Mouse (Mus musculus): ENCODE measurements around the gene Tprg. TPM values are rescaled to one million over a fixed set of nuclear protein-coding genes. Genes with fewer than 3 reads are reported as not detected.

Gene Tprg
- polyA plus RNA-seq, 1 experiment from 2014 or later: not detected

DNA sequence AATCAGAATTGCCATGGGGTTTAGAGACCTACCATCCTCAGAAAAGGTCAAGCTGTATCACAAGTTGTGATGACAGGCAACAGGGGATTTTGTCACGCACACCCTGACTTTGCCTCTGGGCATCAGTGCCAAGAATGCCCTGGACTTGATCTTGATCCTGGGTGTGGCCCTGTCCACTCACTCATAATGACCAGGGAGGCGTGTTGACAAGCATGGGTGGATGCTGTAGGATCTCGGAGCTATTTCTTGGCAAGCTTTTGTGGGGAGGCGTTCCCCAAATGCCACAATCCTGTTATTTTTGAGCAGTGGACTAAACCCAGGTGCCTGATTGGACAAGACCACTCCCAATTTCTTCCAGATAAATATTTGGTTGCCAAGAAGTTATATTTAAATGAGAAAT is 87.5 kb downstream of the Tprg start:
- 89% methylated on average over 4 of the region's 4 CpGs for WGBS

GRCm38 (mm10) chr16:25374775-25375174 is 88.2 kb downstream of the Tprg start:
- Histone ChIP-seq H3K27ac (ENCODE audit: low read depth, low read length) (no peak overlapping the region), H3K9ac (ENCODE audit: low read length) (no peak overlapping the region), H3K9me3 (ENCODE audit: control insufficient read depth, low read length) (no peaks in the 10 kb centered on the region), H3K4me1 (ENCODE audit: control insufficient read depth, insufficient read depth, low read length) (no peaks in the 10 kb centered on the region), H3K27me3 (ENCODE audit: control insufficient read depth, insufficient read depth, low read length) (no peaks in the 10 kb centered on the region), H3K4me2 (no peak overlapping the region), H3K36me3 (ENCODE audit: control insufficient read depth, insufficient read depth, low read length) (no peaks in the 10 kb centered on the region), H3K4me3 (ENCODE audit: low read depth, low read length) (no peak overlapping the region)
- WGBS: 66% methylated on average over 5 of the region's 5 CpGs
- DNase-seq (ENCODE audit: low spot score, missing footprints) (peak; percentile 82), ATAC-seq (ENCODE audit: low FRiP score) (peak; percentile 59; the same call in 1 of the 2 replicates)

More for the DNA sequence above, 87.5 kb downstream of the Tprg start:
- Histone ChIP-seq H3K36me3 (ENCODE audit: control insufficient read depth, insufficient read depth, low read length) (no peaks in the 10 kb centered on the region), H3K4me3 (ENCODE audit: low read depth, low read length) (no peak overlapping the region), H3K4me1 (ENCODE audit: control insufficient read depth, insufficient read depth, low read length) (no peaks in the 10 kb centered on the region), H3K9me3 (ENCODE audit: control insufficient read depth, low read length) (no peaks in the 10 kb centered on the region), H3K27me3 (ENCODE audit: control insufficient read depth, insufficient read depth, low read length) (no peaks in the 10 kb centered on the region), H3K27ac (ENCODE audit: low read depth, low read length) (no peak overlapping the region), H3K9ac (ENCODE audit: low read length) (no peak overlapping the region), H3K4me2 (no peak overlapping the region)
- ATAC-seq (ENCODE audit: low FRiP score): no peak
- no peak for DNase-seq (ENCODE audit: low spot score, missing footprints)

- Histone ChIP-seq H3K4me1 (ENCODE audit: control insufficient read depth, insufficient read depth, low read length) (no peaks in the 10 kb centered on the region), H3K4me3 (ENCODE audit: low read depth, low read length) (no peak overlapping the region), H3K9me3 (ENCODE audit: control insufficient read depth, low read length) (no peaks in the 10 kb centered on the region), H3K27me3 (ENCODE audit: control insufficient read depth, insufficient read depth, low read length) (no peaks in the 10 kb centered on the region; the same call in 1 of the 2 replicates), H3K9ac (ENCODE audit: low read length) (no peak overlapping the region), H3K36me3 (ENCODE audit: control insufficient read depth, insufficient read depth, low read length) (no peaks in the 10 kb centered on the region), H3K4me2 (no peak overlapping the region), H3K27ac (ENCODE audit: low read depth, low read length) (no peak overlapping the region)
- DNase-seq (ENCODE audit: low spot score, missing footprints) (peak; percentile 95), ATAC-seq (ENCODE audit: low FRiP score) (peak; percentile 85; the same call in 1 of the 2 replicates)
- WGBS: 46% methylated on average over 14 of the region's 14 CpGs
These were observed 90.2 kb downstream of the Tprg start for GRCm38 (mm10) chr16:25376720-25377373.

GRCm38 (mm10) chr16:25377695-25378094 is 91.1 kb downstream of the Tprg start:
- Histone ChIP-seq H3K9ac (ENCODE audit: low read length) (no peak overlapping the region), H3K27ac (ENCODE audit: low read depth, low read length) (no peak overlapping the region), H3K9me3 (ENCODE audit: control insufficient read depth, low read length) (no peaks in the 10 kb centered on the region), H3K36me3 (ENCODE audit: control insufficient read depth, insufficient read depth, low read length) (no peaks in the 10 kb centered on the region), H3K4me2 (no peak overlapping the region), H3K4me1 (ENCODE audit: control insufficient read depth, insufficient read depth, low read length) (no peaks in the 10 kb centered on the region), H3K4me3 (ENCODE audit: low read depth, low read length) (no peak overlapping the region), H3K27me3 (ENCODE audit: control insufficient read depth, insufficient read depth, low read length) (no peaks in the 10 kb centered on the region; the same call in 1 of the 2 replicates)
- no peak for ATAC-seq (ENCODE audit: low FRiP score)
- DNase-seq (ENCODE audit: low spot score, missing footprints): peak; percentile 57
- WGBS: 95% methylated on average over 4 of the region's 4 CpGs

- Histone ChIP-seq H3K27me3 (ENCODE audit: control insufficient read depth, insufficient read depth, low read length) (no peaks in the 10 kb centered on the region; the same call in 1 of the 2 replicates), H3K9ac (ENCODE audit: low read length) (no peak overlapping the region), H3K27ac (ENCODE audit: low read depth, low read length) (no peak overlapping the region), H3K4me2 (no peak overlapping the region), H3K4me3 (ENCODE audit: low read depth, low read length) (no peak overlapping the region), H3K9me3 (ENCODE audit: control insufficient read depth, low read length) (no peaks in the 10 kb centered on the region), H3K4me1 (ENCODE audit: control insufficient read depth, insufficient read depth, low read length) (no peaks in the 10 kb centered on the region), H3K36me3 (ENCODE audit: control insufficient read depth, insufficient read depth, low read length) (no peaks in the 10 kb centered on the region)
- ATAC-seq (ENCODE audit: low FRiP score): no peak
- no peak for DNase-seq (ENCODE audit: low spot score, missing footprints)
- 90% methylated on average over 6 of the region's 6 CpGs for WGBS
These were observed 99.0 kb downstream of the Tprg start for GRCm38 (mm10) chr16:25385498-25386192.

DNA sequence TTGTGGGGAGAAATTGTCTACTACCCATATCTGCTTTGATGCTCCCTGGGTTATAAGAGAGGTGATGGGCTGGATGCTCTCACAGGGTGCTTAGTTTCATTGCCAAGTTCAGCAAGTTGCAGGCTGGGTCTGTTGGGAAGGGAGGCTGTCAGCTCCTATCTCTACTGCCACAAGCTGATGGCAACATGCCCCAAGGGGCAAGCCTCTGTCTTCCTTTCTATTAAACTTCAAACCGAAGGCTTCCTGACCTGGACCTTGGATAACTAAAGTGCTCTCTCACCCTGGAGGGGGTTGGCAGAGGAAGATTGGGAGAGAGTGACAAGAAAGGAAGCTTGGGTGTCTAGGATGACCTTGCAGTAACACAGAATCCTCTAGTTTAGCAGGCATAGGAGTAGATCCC is 108.1 kb downstream of the Tprg start:
- Histone ChIP-seq H3K9ac (ENCODE audit: low read length) (no peak overlapping the region), H3K9me3 (ENCODE audit: control insufficient read depth, low read length) (no peaks in the 10 kb centered on the region), H3K4me2 (no peak overlapping the region), H3K27ac (ENCODE audit: low read depth, low read length) (no peak overlapping the region), H3K4me1 (ENCODE audit: control insufficient read depth, insufficient read depth, low read length) (no peaks in the 10 kb centered on the region), H3K36me3 (ENCODE audit: control insufficient read depth, insufficient read depth, low read length) (no peaks in the 10 kb centered on the region), H3K27me3 (ENCODE audit: control insufficient read depth, insufficient read depth, low read length) (no peaks in the 10 kb centered on the region), H3K4me3 (ENCODE audit: low read depth, low read length) (no peak overlapping the region)
- WGBS: 79% methylated on average over 1 of the region's 1 CpGs
- DNase-seq (ENCODE audit: low spot score, missing footprints): no peak
- ATAC-seq (ENCODE audit: low FRiP score): no peak

GRCm38 (mm10) chr16:25404156-25404555 is 117.5 kb downstream of the Tprg start:
- no peak for ATAC-seq (ENCODE audit: low FRiP score)
- no peak for DNase-seq (ENCODE audit: low spot score, missing footprints)
- WGBS: 60% methylated on average over 6 of the region's 6 CpGs

DNA sequence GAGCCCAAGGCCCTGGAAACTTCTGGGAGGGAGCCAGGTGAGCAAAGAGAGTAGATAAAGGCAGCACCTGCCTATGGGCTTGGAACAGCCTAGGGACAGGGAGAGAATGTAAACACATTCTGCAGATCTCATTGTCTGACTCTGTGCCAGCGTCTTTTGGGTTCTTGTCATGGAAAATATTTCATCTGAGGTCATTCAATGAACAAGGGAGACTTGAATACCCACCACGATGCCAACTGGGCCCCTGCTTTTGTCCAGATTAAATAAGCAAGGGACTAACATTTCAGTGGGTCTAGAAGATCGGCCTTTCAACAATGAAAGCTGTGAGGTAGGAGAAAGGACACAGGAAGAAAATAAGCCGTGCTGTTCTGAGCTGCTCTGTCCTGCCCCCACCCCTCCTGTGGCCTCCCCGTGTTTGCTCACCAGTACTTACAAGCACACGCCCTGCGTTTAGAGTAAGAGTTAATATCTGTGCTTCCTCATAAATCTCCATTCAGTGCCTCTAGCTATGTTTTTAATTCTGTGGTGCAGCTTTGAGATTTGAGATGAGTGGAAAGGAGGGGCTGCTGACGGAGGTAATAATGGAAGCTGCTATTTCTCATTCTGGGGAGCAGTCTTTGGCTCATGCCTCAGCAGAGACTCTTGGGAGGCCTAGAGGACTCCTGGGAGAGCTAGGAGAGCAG is 120.7 kb downstream of the Tprg start:
- Histone ChIP-seq H3K27ac (ENCODE audit: low read depth, low read length) (no peak overlapping the region), H3K4me3 (ENCODE audit: low read depth, low read length) (no peak overlapping the region), H3K9me3 (ENCODE audit: control insufficient read depth, low read length) (no peaks in the 10 kb centered on the region), H3K4me2 (no peak overlapping the region), H3K27me3 (ENCODE audit: control insufficient read depth, insufficient read depth, low read length) (no peaks in the 10 kb centered on the region), H3K9ac (ENCODE audit: low read length) (no peak overlapping the region), H3K36me3 (ENCODE audit: control insufficient read depth, insufficient read depth, low read length) (no peaks in the 10 kb centered on the region), H3K4me1 (ENCODE audit: control insufficient read depth, insufficient read depth, low read length) (peaks cover 4% of the 10 kb centered on the region)
- ATAC-seq (ENCODE audit: low FRiP score) (0 out of 2 replicates have a peak, but pooled peaks have one; percentile 38), DNase-seq (ENCODE audit: low spot score, missing footprints) (no peak)
- WGBS: 48% methylated on average over 8 of the region's 8 CpGs

More at GRCm38 (mm10) chr16:25404156-25404555, 117.5 kb downstream of the Tprg start:
- no peak overlapping the region for H3K27ac ChIP-seq (ENCODE audit: low read depth, low read length)
- peaks cover 4% of the 10 kb centered on the region for H3K4me1 ChIP-seq (ENCODE audit: control insufficient read depth, insufficient read depth, low read length)
- no peak overlapping the region for H3K4me2 ChIP-seq
- no peaks in the 10 kb centered on the region for H3K9me3 ChIP-seq (ENCODE audit: control insufficient read depth, low read length)
- H3K4me3 ChIP-seq (ENCODE audit: low read depth, low read length): no peak overlapping the region
- no peaks in the 10 kb centered on the region for H3K27me3 ChIP-seq (ENCODE audit: control insufficient read depth, insufficient read depth, low read length)
- no peak overlapping the region for H3K9ac ChIP-seq (ENCODE audit: low read length)
- no peaks in the 10 kb centered on the region for H3K36me3 ChIP-seq (ENCODE audit: control insufficient read depth, insufficient read depth, low read length)

DNA sequence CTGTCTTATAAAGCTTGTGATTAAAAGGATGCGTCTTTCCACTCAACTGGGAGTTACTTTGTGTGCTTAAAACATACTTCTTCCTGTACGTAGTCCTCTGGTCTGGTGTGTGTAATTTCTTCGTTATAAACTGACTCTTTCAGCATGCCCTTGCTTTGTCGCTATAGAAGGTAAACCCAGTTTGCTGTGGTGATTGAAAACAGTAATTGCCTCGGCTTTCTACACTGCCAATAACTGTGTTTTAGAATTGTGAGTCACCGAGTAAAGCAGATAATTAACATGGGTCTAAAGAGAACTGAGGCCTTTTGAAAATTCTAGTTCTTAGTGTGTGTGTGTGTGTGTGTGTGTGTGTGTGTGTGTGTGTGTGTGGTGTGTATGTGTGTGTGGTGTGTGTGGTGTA is 121.4 kb downstream of the Tprg start:
- Histone ChIP-seq H3K4me3 (ENCODE audit: low read depth, low read length) (no peak overlapping the region), H3K4me2 (no peak overlapping the region), H3K27ac (ENCODE audit: low read depth, low read length) (no peak overlapping the region), H3K4me1 (ENCODE audit: control insufficient read depth, insufficient read depth, low read length) (peaks cover 4% of the 10 kb centered on the region), H3K36me3 (ENCODE audit: control insufficient read depth, insufficient read depth, low read length) (no peaks in the 10 kb centered on the region), H3K9me3 (ENCODE audit: control insufficient read depth, low read length) (no peaks in the 10 kb centered on the region), H3K27me3 (ENCODE audit: control insufficient read depth, insufficient read depth, low read length) (no peaks in the 10 kb centered on the region), H3K9ac (ENCODE audit: low read length) (no peak overlapping the region)
- no peak for ATAC-seq (ENCODE audit: low FRiP score)
- 90% methylated on average over 6 of the region's 6 CpGs for WGBS
- no peak for DNase-seq (ENCODE audit: low spot score, missing footprints)

Data from midbrain, embryonic 11.5 days (tissue).